Mouse (Mus musculus): ENCODE results near the gene Syne2.

Gene Syne2

DNA sequence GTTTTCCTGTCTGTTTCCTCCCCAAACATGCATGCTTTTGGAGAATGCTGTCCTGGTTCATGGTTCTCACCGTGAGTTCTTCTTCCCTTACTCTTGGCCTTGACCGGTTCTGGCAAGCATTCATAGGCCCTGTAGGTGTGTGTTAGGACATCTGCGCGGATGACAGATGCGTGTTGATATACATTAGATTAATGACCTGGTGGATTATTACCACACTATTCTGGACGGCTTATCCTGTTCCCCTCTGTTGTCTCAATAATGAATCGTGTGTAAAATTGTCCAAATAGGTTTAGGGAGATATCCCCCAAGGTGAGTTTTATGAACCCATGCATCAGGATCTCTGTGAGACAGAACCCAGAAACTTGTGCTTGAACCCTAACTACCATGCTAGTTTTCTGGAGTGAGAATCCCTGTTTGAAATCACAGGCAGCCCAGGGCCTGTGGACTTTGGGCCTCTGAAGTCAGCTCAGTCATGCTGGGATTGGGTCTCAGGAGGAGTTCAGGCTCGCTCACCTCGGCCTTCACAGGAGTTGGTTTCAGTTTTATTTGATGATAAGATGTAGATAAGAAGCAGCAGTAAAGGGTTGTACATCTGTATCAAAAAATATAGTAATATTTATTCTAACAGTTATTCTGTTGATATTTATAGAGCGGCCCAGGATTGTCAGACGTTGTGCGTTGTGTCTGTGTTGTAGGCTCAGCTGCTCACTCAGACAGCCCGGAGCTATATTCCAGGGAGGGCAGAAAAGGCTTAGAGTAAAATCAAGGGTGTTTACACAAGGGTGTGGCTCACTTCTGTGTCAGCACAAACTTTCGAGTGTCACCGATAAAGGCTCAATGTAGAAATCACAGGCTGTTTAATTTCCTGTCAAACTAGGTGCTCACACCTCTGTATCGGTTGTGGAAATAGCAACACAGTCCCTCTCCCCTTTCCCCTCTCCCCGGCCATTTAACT, 48.8 kb downstream of the Syne2 start:
- no peak for DNase-seq (ENCODE audit: low spot score in 2 of 2)

GRCm38 (mm10) chr12:75873546-75874235, 55.8 kb downstream of the Syne2 start:
- no peak for DNase-seq (ENCODE audit: low spot score in 2 of 2)

DNA sequence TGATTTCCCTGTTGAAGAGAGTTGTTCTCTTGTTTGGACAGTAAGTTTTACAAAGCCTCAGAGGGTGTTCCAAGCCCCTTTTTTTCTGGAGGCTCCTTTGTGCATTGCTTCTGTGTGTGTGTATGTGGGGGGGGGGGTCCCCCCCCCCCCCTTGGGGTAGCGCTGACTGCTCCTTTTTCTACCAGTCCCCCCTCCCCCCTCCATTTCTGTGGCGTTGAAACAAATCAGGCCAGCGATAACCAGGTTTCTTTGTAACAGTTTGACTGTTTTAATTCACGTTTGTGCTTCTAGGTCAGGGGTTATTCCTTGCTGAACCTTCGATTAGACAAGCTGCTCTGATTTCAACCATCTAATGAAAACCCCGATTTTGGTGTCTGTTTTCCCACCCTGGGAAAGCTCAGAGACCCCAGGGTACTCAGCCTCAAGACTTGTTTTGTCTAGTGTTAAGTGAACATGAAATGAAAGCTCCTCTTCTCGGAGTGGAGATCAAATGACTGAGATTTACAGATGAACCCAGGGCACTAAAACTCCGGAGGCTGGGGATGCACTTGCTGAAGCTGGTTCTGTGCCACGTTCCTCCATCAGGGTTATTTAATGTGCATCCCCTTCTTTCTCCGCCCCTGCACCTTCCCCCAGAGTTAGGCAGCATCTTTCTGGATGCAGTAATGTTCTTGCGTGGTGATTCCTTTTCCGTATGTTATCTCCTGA, 56.5 kb downstream of the Syne2 start:
- no peak for DNase-seq (ENCODE audit: low spot score in 2 of 2)

GRCm38 (mm10) chr12:75879636-75880317, 61.8 kb downstream of the Syne2 start:
- no peak for DNase-seq (ENCODE audit: low spot score in 2 of 2)

DNA sequence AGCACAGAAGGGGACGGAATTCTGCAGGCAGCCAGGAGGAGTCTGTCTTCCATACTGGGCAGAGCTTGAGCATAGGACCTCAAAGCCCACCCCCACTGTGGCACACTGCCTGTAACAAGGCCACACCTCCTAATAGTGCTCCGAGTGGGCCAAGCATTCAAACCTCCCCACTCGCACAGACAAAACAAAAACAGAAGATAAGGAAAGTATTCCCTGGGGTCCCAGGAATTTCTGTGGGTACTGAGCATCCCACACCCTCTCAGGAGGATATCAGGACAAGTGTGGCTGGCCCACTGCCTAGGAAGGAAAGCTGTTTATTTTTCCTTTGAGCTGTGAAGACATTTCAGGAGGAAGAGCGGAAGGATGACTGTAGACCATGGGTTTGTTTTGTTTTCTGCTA, 63.6 kb downstream of the Syne2 start:
- no peak for DNase-seq (ENCODE audit: low spot score in 2 of 2)

DNA sequence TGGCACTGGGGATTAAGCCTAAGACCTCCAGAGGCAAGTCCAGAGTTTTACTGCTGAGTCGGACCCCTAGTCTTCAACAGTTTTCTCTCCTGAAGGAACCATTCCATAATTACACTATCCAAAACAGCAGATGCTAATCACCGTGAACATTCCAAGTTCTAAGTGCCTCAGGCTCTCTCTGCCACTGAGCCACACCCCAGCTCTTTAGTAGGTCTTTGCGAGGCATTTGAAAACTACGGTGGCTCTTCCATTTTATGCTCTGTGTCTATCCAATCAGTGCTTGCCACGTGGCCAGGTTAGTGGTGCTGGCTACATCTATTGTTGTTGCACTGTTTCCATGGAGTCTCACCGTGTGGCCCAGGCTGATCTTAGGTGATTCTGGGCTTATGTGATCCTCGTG, 68.2 kb downstream of the Syne2 start:
- DNase-seq (ENCODE audit: low spot score in 2 of 2), result no peak

- DNase-seq (ENCODE audit: low spot score in 2 of 2), result no peak
Measured at GRCm38 (mm10) chr12:75886946-75887345, 69.0 kb downstream of the Syne2 start.

GRCm38 (mm10) chr12:75888721-75889120, 70.8 kb downstream of the Syne2 start:
- DNase-seq (ENCODE audit: low spot score in 2 of 2), result no peak

DNA sequence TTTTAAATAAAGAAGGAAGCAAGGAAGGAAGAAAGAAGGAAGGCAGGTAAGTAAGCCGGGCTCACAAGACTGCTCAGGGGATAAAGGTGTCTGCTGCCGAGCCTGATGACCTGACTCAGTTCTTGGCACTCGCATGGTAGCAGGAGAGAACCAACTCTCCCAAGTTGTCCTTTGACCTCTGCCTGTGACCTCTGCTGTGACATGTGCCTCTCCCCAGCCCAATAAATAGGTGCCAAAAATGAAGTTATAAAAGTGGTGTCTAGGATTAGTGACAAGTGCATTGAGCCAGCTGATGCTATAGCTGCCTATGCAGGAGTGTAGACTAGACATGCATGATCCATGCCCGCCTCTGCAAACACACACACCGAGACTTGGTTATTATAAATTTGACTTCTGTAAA, 73.3 kb downstream of the Syne2 start:
- no peak for DNase-seq (ENCODE audit: low spot score in 2 of 2)

GRCm38 (mm10) chr12:75893392-75893791, 75.5 kb downstream of the Syne2 start:
- DNase-seq (ENCODE audit: low spot score in 2 of 2), result no peak

GRCm38 (mm10) chr12:75894316-75894997, 76.5 kb downstream of the Syne2 start:
- no peak for DNase-seq (ENCODE audit: low spot score in 2 of 2)

GRCm38 (mm10) chr12:75894998-75895331, 77.0 kb downstream of the Syne2 start:
- DNase-seq (ENCODE audit: low spot score in 2 of 2), result no peak

- DNase-seq (ENCODE audit: low spot score in 2 of 2), result no peak
Measured at GRCm38 (mm10) chr12:75897793-75898192, 79.9 kb downstream of the Syne2 start.

DNA sequence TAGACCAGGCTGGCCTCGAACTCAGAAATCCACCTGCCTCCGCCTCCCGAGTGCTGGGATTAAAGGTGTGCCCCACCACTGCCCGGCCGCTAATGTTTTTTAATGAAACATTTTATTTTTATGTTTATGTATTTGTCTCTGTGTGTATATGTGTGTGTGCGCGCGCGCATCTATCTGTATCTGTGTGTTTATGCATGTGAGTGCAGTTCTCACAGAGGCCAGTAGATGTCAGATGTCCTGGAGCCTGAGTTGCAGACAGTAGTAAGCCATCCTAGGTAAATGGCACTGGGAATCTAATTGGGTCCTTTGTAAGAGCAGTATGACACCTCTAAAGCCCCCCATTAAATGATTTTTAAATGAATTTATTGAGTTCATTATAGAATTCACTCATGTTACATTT, 83.8 kb downstream of the Syne2 start:
- no peak for DNase-seq (ENCODE audit: low spot score in 2 of 2)

- no peak for DNase-seq (ENCODE audit: low spot score in 2 of 2)
Measured at GRCm38 (mm10) chr12:75904068-75904467, 86.1 kb downstream of the Syne2 start.

GRCm38 (mm10) chr12:75905304-75905703, 87.4 kb downstream of the Syne2 start:
- DNase-seq (ENCODE audit: low spot score in 2 of 2), result no peak

GRCm38 (mm10) chr12:75908466-75908865, 90.5 kb downstream of the Syne2 start:
- no peak for DNase-seq (ENCODE audit: low spot score in 2 of 2)

GRCm38 (mm10) chr12:75915694-75916093, 97.8 kb downstream of the Syne2 start:
- DNase-seq (ENCODE audit: low spot score in 2 of 2), result no peak

GRCm38 (mm10) chr12:75918415-75918814, 100.5 kb downstream of the Syne2 start:
- no peak for DNase-seq (ENCODE audit: low spot score in 2 of 2)

DNA sequence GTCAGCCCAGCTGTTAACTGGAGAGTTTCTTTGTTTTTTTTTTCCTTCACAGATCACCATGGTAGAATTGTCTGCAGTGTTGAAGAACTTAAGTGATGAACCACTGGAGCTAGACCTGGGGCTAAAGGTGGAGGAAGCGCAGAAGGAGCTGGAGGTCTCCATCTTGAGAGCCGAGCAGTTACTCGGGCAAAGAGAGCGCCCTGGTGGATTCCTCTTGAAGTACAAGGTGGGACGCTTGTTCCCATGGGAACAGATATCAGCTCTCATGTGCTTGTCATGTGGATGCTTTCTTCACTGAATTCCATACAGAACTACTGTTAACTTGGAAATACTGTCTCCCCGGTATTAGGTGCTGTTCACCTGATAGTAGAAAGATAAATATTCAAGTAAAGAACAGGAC, 101.0 kb downstream of the Syne2 start:
- peak; percentile 27 to 53 for DNase-seq (ENCODE audit: low spot score in 2 of 2)

GRCm38 (mm10) chr12:75922900-75923299, 105.0 kb downstream of the Syne2 start:
- no peak for DNase-seq (ENCODE audit: low spot score in 2 of 2)

All from right cerebral cortex, postnatal 36 days (tissue).